Mouse (Mus musculus) urinary bladder, adult 2 months (tissue): ENCODE data around the gene Tfap2c. TPM values are rescaled to one million over a fixed set of nuclear protein-coding genes. Genes with fewer than 3 reads are reported as not detected.

Experiments used
- polyA plus RNA-seq: library from polyadenylated mRNA; depleted of rRNA; stranded (reverse); fragments of >200 nt; gene quantifications from 2 replicates; pipeline ENCODE4 v1.2.3, GENCODE M21; 2012; rRNA removed

Tfap2c gene
- polyA plus RNA-seq, 1 experiment: 5.5 TPM

Other genes with a start within 250 kb of the Tfap2c start
- gene Fam210b, start 204.0 kb upstream of the Tfap2c start, polyA plus RNA-seq: 20.6 and 22.6 TPM in 2 replicates
- 3.0 and 3.1 TPM in 2 replicates for gene Aurka, start 179.1 kb upstream of the Tfap2c start, polyA plus RNA-seq
- gene Cstf1, start 178.9 kb upstream of the Tfap2c start, polyA plus RNA-seq: 27.0 and 28.1 TPM in 2 replicates
- 0.88 and 1.3 TPM in 2 replicates for gene Cass4, start 155.8 kb upstream of the Tfap2c start, polyA plus RNA-seq
- 72.6 and 72.7 TPM in 2 replicates for gene Rtf2, start 109.0 kb upstream of the Tfap2c start, polyA plus RNA-seq
- 0.04 TPM in 1 of 2 replicates, not detected in the other for gene Gcnt7, start 91.0 kb upstream of the Tfap2c start, polyA plus RNA-seq
- gene Fam209, start 77.1 kb upstream of the Tfap2c start, polyA plus RNA-seq: 0.26 and 0.59 TPM in 2 replicates